ENCODE assay signal across 28 mouse cellular contexts in the genomic region with DNA sequence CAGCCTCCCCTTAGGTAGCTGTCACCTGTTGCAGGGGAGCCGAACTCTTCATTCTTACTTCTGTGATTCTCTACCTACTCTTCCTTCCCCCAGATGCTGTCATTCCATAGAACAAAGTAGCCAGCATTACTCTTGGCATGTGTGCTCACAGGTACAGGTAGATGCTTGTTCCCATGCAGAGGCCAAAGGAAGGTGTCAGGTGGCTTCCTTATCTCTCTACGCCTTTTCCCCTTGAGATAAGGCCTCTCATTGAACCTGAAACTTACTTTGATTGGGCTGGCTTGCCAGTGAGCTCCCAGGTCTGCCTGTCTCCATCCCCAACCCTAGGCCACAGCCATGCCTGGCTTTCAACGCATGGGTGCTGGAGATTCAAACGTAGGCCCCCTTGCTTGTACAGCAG. TPM values are rescaled to one million over a fixed set of nuclear protein-coding genes. Genes with fewer than 3 reads are reported as not detected.
"Had no signal": no experiment of that assay in that cellular context is flagged by ENCODE, and none has a peak within 500 bp of the region (broad histone marks: within the 10 kb centered on the region; RNA-seq: fewer than 3 reads in every experiment).

No protein-coding gene starts in this region.

- H3K27me3 ChIP-seq: embryonic facial prominence, embryonic 12.5 days; embryonic facial prominence, embryonic 13.5 days; embryonic facial prominence, embryonic 15.5 days; forebrain, embryonic 12.5 days; forebrain, embryonic 13.5 days; forebrain, embryonic 15.5 days had no signal

- H3K27ac ChIP-seq: embryonic facial prominence, embryonic 10.5 days; embryonic facial prominence, embryonic 12.5 days; embryonic facial prominence, embryonic 13.5 days; embryonic facial prominence, embryonic 15.5 days; forebrain, embryonic 10.5 days; forebrain, embryonic 12.5 days; forebrain, embryonic 13.5 days; forebrain, embryonic 15.5 days; gastrocnemius, adult 2 months had no signal

- H3K4me2 ChIP-seq: embryonic facial prominence, embryonic 12.5 days; embryonic facial prominence, embryonic 13.5 days; embryonic facial prominence, embryonic 15.5 days; forebrain, embryonic 12.5 days; forebrain, embryonic 13.5 days; forebrain, embryonic 15.5 days had no signal

- ATAC-seq: forebrain, embryonic 13.5 days; forebrain, embryonic 14.5 days; forebrain, embryonic 15.5 days; forebrain, embryonic 16.5 days; forebrain, postnatal 0 days had no signal

- H3K4me1 ChIP-seq: forebrain, embryonic 15.5 days had no signal

- H3K4me3 ChIP-seq: embryonic facial prominence, embryonic 10.5 days; embryonic facial prominence, embryonic 12.5 days; embryonic facial prominence, embryonic 13.5 days; embryonic facial prominence, embryonic 15.5 days; erythroblast, embryonic 14.5 days; forebrain, embryonic 10.5 days; forebrain, embryonic 12.5 days; forebrain, embryonic 13.5 days; forebrain, embryonic 15.5 days; gastrocnemius, adult 2 months had no signal

- H3K9me3 ChIP-seq: embryonic facial prominence, embryonic 10.5 days; embryonic facial prominence, embryonic 12.5 days; embryonic facial prominence, embryonic 13.5 days; embryonic facial prominence, embryonic 15.5 days; forebrain, embryonic 10.5 days; forebrain, embryonic 12.5 days; forebrain, embryonic 13.5 days; forebrain, embryonic 15.5 days had no signal

- H3K9ac ChIP-seq: embryonic facial prominence, embryonic 12.5 days; embryonic facial prominence, embryonic 13.5 days; embryonic facial prominence, embryonic 15.5 days; forebrain, embryonic 12.5 days; forebrain, embryonic 13.5 days; forebrain, embryonic 15.5 days; forebrain, postnatal 0 days had no signal

- DNase-seq: cerebellum, adult 2 months; cerebellum, adult 8-10 months; cerebellum, adult 9-10 months; cerebellum, adult 9-11 months; cerebellum, postnatal 10 days; cerebellum, postnatal 14 days; cerebellum, postnatal 25 days; cerebellum, postnatal 36 days; embryo, embryonic 11 days; forebrain, postnatal 0 days; gastrocnemius, adult 2 months; gastrocnemius, postnatal 10 days; gastrocnemius, postnatal 14 days; gastrocnemius, postnatal 25 days; gastrocnemius, postnatal 36 days; heart, adult 11 months; heart, adult 18-20 months had no signal

RNA-seq across cellular contexts. Expression of a gene that starts 11.7 kb away (rescaled TPM):
- polyA plus RNA-seq: erythroblast, embryonic 14.5 days had no signal

RNA-seq across cellular contexts. Expression of a gene that starts 15.2 kb away (rescaled TPM):
- polyA plus RNA-seq: erythroblast, embryonic 14.5 days had no signal
